Mouse (Mus musculus) forebrain, embryonic 10.5 days (tissue): Measurements from ENCODE around the gene Set. TPM values are rescaled to one million over a fixed set of nuclear protein-coding genes. Genes with fewer than 3 reads are reported as not detected.

Source experiments
- DNase-seq: peaks from one replicate; pipeline ENCODE4 v3.0.0-alpha.2; 2017; ENCODE audit warnings: low spot score; ENCODE audit errors: extremely low spot score
- H3K27ac ChIP-seq: fragments of 300-500 bp; sonication (generic); 2 replicates; pipeline ENCODE4 v1.5.1; 2016; ENCODE audit warnings: mild to moderate bottlenecking
- H3K27me3 ChIP-seq: fragments of 300-500 bp; sonication (generic); 2 replicates; pipeline ENCODE4 v1.6.1; 2016; ENCODE audit warnings: mild to moderate bottlenecking; ENCODE audit not compliant: poor library complexity, severe bottlenecking
- H3K36me3 ChIP-seq: fragments of 300-500 bp; sonication (generic); replicated peaks from 2 replicates; pipeline ENCODE4 v1.6.1; 2016; ENCODE audit warnings: mild to moderate bottlenecking, moderate library complexity
- H3K4me1 ChIP-seq: fragments of 300-500 bp; sonication (generic); 2 replicates; pipeline ENCODE4 v1.6.1; 2016
- H3K4me3 ChIP-seq: fragments of 300-500 bp; sonication (generic); 2 replicates; pipeline ENCODE4 v1.5.1; 2016; ENCODE audit warnings: mild to moderate bottlenecking, moderate library complexity
- H3K9me3 ChIP-seq: fragments of 300-500 bp; sonication (generic); 2 replicates; pipeline ENCODE4 v1.6.1; 2016; ENCODE audit warnings: mild to moderate bottlenecking, moderate library complexity
- WGBS: fragments of 180-500 bp; shearing (Covaris S2); methylation state at CpG from one replicate; pipeline ENCODE4 v1.1.7; 2016; 5-methylcytosine and 5-hydroxymethylcytosine counted together
- polyA plus RNA-seq: library from polyadenylated mRNA; unstranded; fragments of >200 nt; fragmentation: Nextera tagmentation; extraction: Ambion mirVana; gene quantifications from 2 replicates; pipeline ENCODE4 v1.2.1, GENCODE M21; 2016

Set gene
- 944 and 983 TPM in 2 replicates for polyA plus RNA-seq

DNA sequence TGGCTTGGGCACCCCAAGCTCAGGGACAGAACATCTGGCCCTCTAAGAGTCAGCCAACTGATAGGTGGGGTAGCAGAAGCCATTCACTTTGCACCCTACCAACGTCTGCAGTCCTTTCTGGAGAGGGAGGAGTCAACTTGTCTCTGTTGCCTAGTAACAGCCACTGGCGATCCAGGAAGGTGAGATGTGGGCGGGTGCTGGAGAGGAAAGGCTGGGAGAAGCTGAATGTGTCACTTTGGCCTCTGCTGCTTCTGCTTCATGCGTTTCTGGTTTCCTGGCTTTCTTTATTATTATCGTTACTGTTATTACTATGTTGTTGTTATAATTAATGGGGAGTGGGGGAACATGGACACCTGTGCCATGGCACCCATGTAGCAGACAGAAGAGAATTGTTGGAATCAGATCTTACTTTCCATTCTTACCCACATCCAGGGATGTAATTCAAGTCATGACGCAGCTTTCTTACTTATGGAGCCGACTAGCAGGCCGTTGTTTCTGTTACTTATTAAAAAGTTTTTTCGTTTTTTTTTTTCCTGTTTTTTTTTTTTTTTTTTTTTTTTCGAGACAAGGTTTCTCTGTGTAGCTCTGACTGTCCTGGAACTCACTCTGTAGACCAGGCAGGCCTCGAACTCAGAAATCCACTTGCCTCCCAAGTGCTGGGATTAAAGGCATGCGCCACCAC, at the start of gene Set:
Gene Set, plus strand, starts transcription at position 156 of the 682 bp plus-strand sequence.
- 0 out of 2 replicates have a peak within 1 kb of the TSS, but pooled peaks have one; percentile 3 for H3K4me3 ChIP-seq
- 50% methylated on average over 12 of the region's 12 CpGs for WGBS
- peak; percentile 43 for DNase-seq

DNA sequence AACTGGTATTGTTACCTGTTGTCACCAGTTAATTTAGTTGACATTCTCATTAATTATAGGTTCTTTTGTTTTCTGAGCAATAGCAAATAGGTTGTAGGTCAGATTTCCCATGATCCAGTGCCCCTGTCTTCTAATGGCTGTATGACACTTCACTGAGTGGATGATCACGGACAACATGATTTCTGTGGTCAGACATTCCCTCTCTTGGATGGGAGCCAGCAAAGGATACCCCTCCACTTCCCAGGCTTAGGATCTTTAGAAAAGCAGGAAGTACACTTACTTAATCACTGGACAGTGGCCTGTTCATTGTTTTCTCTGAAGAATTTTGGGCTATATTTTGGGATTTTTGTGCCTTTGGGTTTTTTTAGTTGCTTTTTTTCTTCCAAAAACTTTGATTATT, 48.1 kb upstream of the Set start:
- no peaks in the 10 kb centered on the region for H3K9me3 ChIP-seq
- no peak for DNase-seq
- no peak overlapping the region for H3K27ac ChIP-seq
- no peaks in the 10 kb centered on the region for H3K27me3 ChIP-seq
- H3K4me1 ChIP-seq: no peaks in the 10 kb centered on the region
- WGBS: 87% methylated on average over 1 of the region's 1 CpGs
- no peak overlapping the region for H3K4me3 ChIP-seq
- peaks cover 100% of the 10 kb centered on the region for H3K36me3 ChIP-seq

More for the DNA sequence above, at the start of gene Set:
- Histone ChIP-seq H3K9me3 (no peaks in the 10 kb centered on the region), H3K27ac (0 out of 2 replicates have a peak within 1 kb of the TSS, but pooled peaks have one; percentile 11), H3K4me1 (peaks cover 27% of the 10 kb centered on the region), H3K36me3 (no peaks in the 10 kb centered on the region), H3K27me3 (no peaks in the 10 kb centered on the region)

DNA sequence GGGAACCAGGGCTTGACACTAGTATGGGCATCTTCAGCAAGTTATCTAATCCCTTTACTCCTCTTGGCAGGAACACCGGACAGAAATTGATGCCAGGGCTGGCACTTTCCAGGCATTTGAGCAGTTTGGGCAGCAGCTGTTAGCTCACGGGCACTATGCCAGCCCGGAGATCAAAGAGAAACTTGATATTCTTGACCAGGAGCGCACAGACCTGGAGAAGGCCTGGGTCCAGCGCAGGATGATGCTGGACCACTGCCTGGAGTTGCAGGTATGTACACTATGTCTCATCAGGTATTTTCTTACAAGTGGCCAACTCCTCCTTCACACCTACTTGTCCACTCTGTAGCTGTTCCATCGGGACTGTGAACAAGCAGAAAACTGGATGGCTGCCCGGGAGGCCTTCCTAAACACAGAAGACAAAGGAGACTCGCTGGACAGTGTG, 46.3 kb upstream of the Set start:
- H3K4me3 ChIP-seq: no peak overlapping the region
- no peak for DNase-seq
- H3K27me3 ChIP-seq: no peaks in the 10 kb centered on the region
- WGBS: 94% methylated on average over 8 of the region's 8 CpGs
- H3K4me1 ChIP-seq: no peaks in the 10 kb centered on the region
- peaks cover 100% of the 10 kb centered on the region for H3K36me3 ChIP-seq
- no peak overlapping the region for H3K27ac ChIP-seq
- H3K9me3 ChIP-seq: no peaks in the 10 kb centered on the region

- H3K4me1 ChIP-seq: no peaks in the 10 kb centered on the region
- no peak for DNase-seq
- no peak overlapping the region for H3K4me3 ChIP-seq
- H3K27ac ChIP-seq: no peak overlapping the region
- WGBS: 93% methylated on average over 11 of the region's 11 CpGs
- peaks cover 100% of the 10 kb centered on the region for H3K36me3 ChIP-seq
- H3K27me3 ChIP-seq: no peaks in the 10 kb centered on the region
- no peaks in the 10 kb centered on the region for H3K9me3 ChIP-seq
Observed at GRCm38 (mm10) chr2:30014326-30014966, 42.7 kb upstream of the Set start.

GRCm38 (mm10) chr2:30025454-30025853, 31.7 kb upstream of the Set start:
- peaks cover 100% of the 10 kb centered on the region for H3K36me3 ChIP-seq
- 90% methylated on average over 4 of the region's 4 CpGs for WGBS
- no peak overlapping the region for H3K27ac ChIP-seq
- DNase-seq: no peak
- no peaks in the 10 kb centered on the region for H3K9me3 ChIP-seq
- no peak overlapping the region for H3K4me3 ChIP-seq
- H3K27me3 ChIP-seq: no peaks in the 10 kb centered on the region
- no peaks in the 10 kb centered on the region for H3K4me1 ChIP-seq

GRCm38 (mm10) chr2:30026997-30027396, 30.2 kb upstream of the Set start:
- Histone ChIP-seq H3K9me3 (no peaks in the 10 kb centered on the region), H3K36me3 (peaks cover 100% of the 10 kb centered on the region), H3K4me3 (no peak overlapping the region), H3K4me1 (no peaks in the 10 kb centered on the region), H3K27me3 (no peaks in the 10 kb centered on the region), H3K27ac (no peak overlapping the region)
- WGBS: 97% methylated on average over 5 of the region's 5 CpGs
- no peak for DNase-seq

GRCm38 (mm10) chr2:30032244-30032846, 24.8 kb upstream of the Set start:
- peaks cover 5% of the 10 kb centered on the region; the same call in 1 of the 2 replicates for H3K4me1 ChIP-seq
- H3K9me3 ChIP-seq: no peaks in the 10 kb centered on the region
- WGBS: 65% methylated on average over 11 of the region's 11 CpGs
- H3K36me3 ChIP-seq: peaks cover 80% of the 10 kb centered on the region
- H3K27me3 ChIP-seq: no peaks in the 10 kb centered on the region
- H3K4me3 ChIP-seq: no peak overlapping the region
- DNase-seq: no peak
- H3K27ac ChIP-seq: no peak overlapping the region

- Histone ChIP-seq H3K27ac (no peak overlapping the region), H3K27me3 (no peaks in the 10 kb centered on the region), H3K36me3 (peaks cover 80% of the 10 kb centered on the region), H3K4me1 (peaks cover 5% of the 10 kb centered on the region; the same call in 1 of the 2 replicates), H3K4me3 (no peak overlapping the region), H3K9me3 (no peaks in the 10 kb centered on the region)
- no peak for DNase-seq
- 82% methylated on average over 6 of the region's 6 CpGs for WGBS
Observed at GRCm38 (mm10) chr2:30032957-30033356, 24.2 kb upstream of the Set start.

- H3K4me1 ChIP-seq: peaks cover 11% of the 10 kb centered on the region
- WGBS: 88% methylated on average over 2 of the region's 2 CpGs
- H3K36me3 ChIP-seq: peaks cover 34% of the 10 kb centered on the region
- H3K27me3 ChIP-seq: no peaks in the 10 kb centered on the region
- H3K27ac ChIP-seq: no peak overlapping the region
- no peak for DNase-seq
- H3K4me3 ChIP-seq: no peak overlapping the region
- H3K9me3 ChIP-seq: no peaks in the 10 kb centered on the region
Observed at GRCm38 (mm10) chr2:30037762-30038161, 19.4 kb upstream of the Set start.

- DNase-seq: no peak
- no peaks in the 10 kb centered on the region for H3K9me3 ChIP-seq
- H3K27me3 ChIP-seq: no peaks in the 10 kb centered on the region
- peaks cover 28% of the 10 kb centered on the region for H3K36me3 ChIP-seq
- H3K4me3 ChIP-seq: no peak overlapping the region
- H3K4me1 ChIP-seq: peaks cover 11% of the 10 kb centered on the region
- 93% methylated on average over 10 of the region's 10 CpGs for WGBS
- no peak overlapping the region for H3K27ac ChIP-seq
Observed at GRCm38 (mm10) chr2:30038370-30038769, 18.8 kb upstream of the Set start.

DNA sequence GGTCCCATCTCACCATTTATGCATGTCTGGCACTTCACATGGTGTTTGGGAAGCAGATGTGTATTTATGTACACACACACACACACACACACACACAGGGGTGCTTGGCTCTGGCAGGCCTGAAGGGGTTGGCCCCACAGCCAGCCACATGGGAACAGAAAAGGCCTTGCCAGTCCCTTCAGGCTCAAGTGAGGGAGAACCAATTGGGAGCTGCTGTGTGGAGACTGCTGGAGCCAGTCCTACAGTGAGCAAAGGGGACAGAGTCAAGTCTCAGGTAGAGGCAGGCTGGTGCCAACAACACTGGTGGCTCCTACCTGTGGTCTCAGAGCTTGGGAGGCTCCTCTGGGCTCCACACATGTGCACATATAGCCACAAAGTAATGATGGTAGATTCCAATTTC, 17.5 kb upstream of the Set start:
- DNase-seq: no peak
- no peak overlapping the region for H3K4me3 ChIP-seq
- no peak overlapping the region for H3K27ac ChIP-seq
- peaks cover 8% of the 10 kb centered on the region for H3K4me1 ChIP-seq
- H3K9me3 ChIP-seq: no peaks in the 10 kb centered on the region
- peaks cover 23% of the 10 kb centered on the region for H3K36me3 ChIP-seq
- no peaks in the 10 kb centered on the region for H3K27me3 ChIP-seq

- Histone ChIP-seq H3K27me3 (no peaks in the 10 kb centered on the region), H3K4me1 (peaks cover 8% of the 10 kb centered on the region), H3K9me3 (no peaks in the 10 kb centered on the region), H3K36me3 (peaks cover 22% of the 10 kb centered on the region), H3K4me3 (no peak overlapping the region), H3K27ac (0 out of 2 replicates have a peak overlapping the region, but pooled peaks have one; percentile 13)
- WGBS: 12% methylated on average over 4 of the region's 4 CpGs
- peak; percentile 70 for DNase-seq
Observed at GRCm38 (mm10) chr2:30042445-30042844, 14.7 kb upstream of the Set start.

- 85% methylated on average over 5 of the region's 5 CpGs for WGBS
- no peaks in the 10 kb centered on the region for H3K9me3 ChIP-seq
Observed at GRCm38 (mm10) chr2:30044550-30044949, 12.6 kb upstream of the Set start.

More at GRCm38 (mm10) chr2:30044550-30044949, 12.6 kb upstream of the Set start:
- H3K4me3 ChIP-seq: no peak overlapping the region
- no peaks in the 10 kb centered on the region for H3K27me3 ChIP-seq
- no peak overlapping the region for H3K27ac ChIP-seq
- peaks cover 14% of the 10 kb centered on the region for H3K36me3 ChIP-seq
- DNase-seq: no peak
- H3K4me1 ChIP-seq: peaks cover 17% of the 10 kb centered on the region
